Mouse (Mus musculus): ENCODE measurements around the gene Tmem59. TPM values are rescaled to one million over a fixed set of nuclear protein-coding genes. Genes with fewer than 3 reads are reported as not detected.

The Tmem59 gene
- polyA plus RNA-seq, 1 experiment from 2014 or later, result 302 TPM

GRCm38 (mm10) chr4:107238253-107238652 is 60.1 kb downstream of the Tmem59 start:
- no peak overlapping the region for H3K27ac ChIP-seq (ENCODE audit: low read depth, low read length)
- H3K36me3 ChIP-seq (ENCODE audit: control insufficient read depth, insufficient read depth, low read length), result peaks cover 42% of the 10 kb centered on the region
- no peak overlapping the region for H3K4me3 ChIP-seq (ENCODE audit: low read depth, low read length)
- H3K9me3 ChIP-seq (replicated peaks; ENCODE audit: control insufficient read depth, low read length), result no peaks in the 10 kb centered on the region
- WGBS (ENCODE audit: insufficient replicate concordance), result 76% methylated on average over 2 of the region's 2 CpGs
- no peak overlapping the region for H3K4me2 ChIP-seq
- no peak overlapping the region for H3K9ac ChIP-seq (ENCODE audit: low read depth, low read length)
- ATAC-seq (replicated peaks; ENCODE audit: insufficient number of reproducible peaks, low FRiP score, low TSS enrichment), result no peak
- H3K4me1 ChIP-seq (ENCODE audit: control insufficient read depth, insufficient read depth, low read length), result no peaks in the 10 kb centered on the region
- H3K27me3 ChIP-seq (ENCODE audit: control insufficient read depth, insufficient read depth, low read length), result no peaks in the 10 kb centered on the region

GRCm38 (mm10) chr4:107240196-107240595 is 62.0 kb downstream of the Tmem59 start:
- Histone ChIP-seq H3K4me1 (ENCODE audit: control insufficient read depth, insufficient read depth, low read length) (peaks cover 16% of the 10 kb centered on the region), H3K4me3 (ENCODE audit: low read depth, low read length) (no peak overlapping the region), H3K9ac (ENCODE audit: low read depth, low read length) (no peak overlapping the region), H3K36me3 (ENCODE audit: control insufficient read depth, insufficient read depth, low read length) (peaks cover 29% of the 10 kb centered on the region), H3K4me2 (no peak overlapping the region), H3K9me3 (replicated peaks; ENCODE audit: control insufficient read depth, low read length) (no peaks in the 10 kb centered on the region), H3K27me3 (ENCODE audit: control insufficient read depth, insufficient read depth, low read length) (no peaks in the 10 kb centered on the region), H3K27ac (ENCODE audit: low read depth, low read length) (no peak overlapping the region)
- 91% methylated on average over 6 of the region's 6 CpGs for WGBS (ENCODE audit: insufficient replicate concordance)
- no peak for ATAC-seq (replicated peaks; ENCODE audit: insufficient number of reproducible peaks, low FRiP score, low TSS enrichment)

- no peaks in the 10 kb centered on the region for H3K27me3 ChIP-seq (ENCODE audit: control insufficient read depth, insufficient read depth, low read length)
- H3K4me1 ChIP-seq (ENCODE audit: control insufficient read depth, insufficient read depth, low read length), result peaks cover 32% of the 10 kb centered on the region
- H3K9ac ChIP-seq (ENCODE audit: low read depth, low read length), result no peak overlapping the region
- peak overlapping the region; percentile 64; the same call in 1 of the 2 replicates for H3K27ac ChIP-seq (ENCODE audit: low read depth, low read length)
- H3K4me2 ChIP-seq, result no peak overlapping the region
- no peak overlapping the region for H3K4me3 ChIP-seq (ENCODE audit: low read depth, low read length)
- ATAC-seq (replicated peaks; ENCODE audit: insufficient number of reproducible peaks, low FRiP score, low TSS enrichment), result no peak
- H3K36me3 ChIP-seq (ENCODE audit: control insufficient read depth, insufficient read depth, low read length), result peaks cover 24% of the 10 kb centered on the region
- H3K9me3 ChIP-seq (replicated peaks; ENCODE audit: control insufficient read depth, low read length), result no peaks in the 10 kb centered on the region
- WGBS (ENCODE audit: insufficient replicate concordance), result 62% methylated on average over 6 of the region's 6 CpGs
These were observed 65.5 kb downstream of the Tmem59 start for GRCm38 (mm10) chr4:107243365-107244333.

- Histone ChIP-seq H3K27ac (ENCODE audit: low read depth, low read length) (peak overlapping the region; percentile 74), H3K4me3 (ENCODE audit: low read depth, low read length) (no peak overlapping the region), H3K9me3 (replicated peaks; ENCODE audit: control insufficient read depth, low read length) (no peaks in the 10 kb centered on the region), H3K36me3 (ENCODE audit: control insufficient read depth, insufficient read depth, low read length) (peaks cover 21% of the 10 kb centered on the region), H3K27me3 (ENCODE audit: control insufficient read depth, insufficient read depth, low read length) (no peaks in the 10 kb centered on the region), H3K9ac (ENCODE audit: low read depth, low read length) (no peak overlapping the region), H3K4me2 (no peak overlapping the region), H3K4me1 (ENCODE audit: control insufficient read depth, insufficient read depth, low read length) (peaks cover 48% of the 10 kb centered on the region)
- no peak for ATAC-seq (replicated peaks; ENCODE audit: insufficient number of reproducible peaks, low FRiP score, low TSS enrichment)
- 66% methylated on average over 2 of the region's 2 CpGs for WGBS (ENCODE audit: insufficient replicate concordance)
These were observed 67.2 kb downstream of the Tmem59 start for GRCm38 (mm10) chr4:107245368-107245767.

- H3K4me1 ChIP-seq (ENCODE audit: control insufficient read depth, insufficient read depth, low read length), result peaks cover 51% of the 10 kb centered on the region
- no peak overlapping the region for H3K9ac ChIP-seq (ENCODE audit: low read depth, low read length)
- no peaks in the 10 kb centered on the region for H3K27me3 ChIP-seq (ENCODE audit: control insufficient read depth, insufficient read depth, low read length)
- no peak overlapping the region for H3K4me2 ChIP-seq
- peak overlapping the region; percentile 74 for H3K27ac ChIP-seq (ENCODE audit: low read depth, low read length)
- 31% methylated on average over 1 of the region's 1 CpGs for WGBS (ENCODE audit: insufficient replicate concordance)
- H3K9me3 ChIP-seq (replicated peaks; ENCODE audit: control insufficient read depth, low read length), result no peaks in the 10 kb centered on the region
- no peak overlapping the region for H3K4me3 ChIP-seq (ENCODE audit: low read depth, low read length)
- H3K36me3 ChIP-seq (ENCODE audit: control insufficient read depth, insufficient read depth, low read length), result peaks cover 14% of the 10 kb centered on the region
- ATAC-seq (replicated peaks; ENCODE audit: insufficient number of reproducible peaks, low FRiP score, low TSS enrichment), result no peak
These were observed 67.8 kb downstream of the Tmem59 start for GRCm38 (mm10) chr4:107246040-107246439.

- no peaks in the 10 kb centered on the region for H3K9me3 ChIP-seq (replicated peaks; ENCODE audit: control insufficient read depth, low read length)
- no peak overlapping the region for H3K4me2 ChIP-seq
- WGBS (ENCODE audit: insufficient replicate concordance), result 71% methylated on average over 9 of the region's 9 CpGs
- no peak overlapping the region for H3K4me3 ChIP-seq (ENCODE audit: low read depth, low read length)
- peaks cover 55% of the 10 kb centered on the region for H3K4me1 ChIP-seq (ENCODE audit: control insufficient read depth, insufficient read depth, low read length)
- no peak for ATAC-seq (replicated peaks; ENCODE audit: insufficient number of reproducible peaks, low FRiP score, low TSS enrichment)
- H3K36me3 ChIP-seq (ENCODE audit: control insufficient read depth, insufficient read depth, low read length), result peaks cover 5% of the 10 kb centered on the region
- H3K27ac ChIP-seq (ENCODE audit: low read depth, low read length), result no peak overlapping the region
- no peaks in the 10 kb centered on the region for H3K27me3 ChIP-seq (ENCODE audit: control insufficient read depth, insufficient read depth, low read length)
- H3K9ac ChIP-seq (ENCODE audit: low read depth, low read length), result no peak overlapping the region
These were observed 68.9 kb downstream of the Tmem59 start for GRCm38 (mm10) chr4:107247110-107247509.

- Histone ChIP-seq H3K4me1 (ENCODE audit: control insufficient read depth, insufficient read depth, low read length) (peaks cover 57% of the 10 kb centered on the region), H3K36me3 (ENCODE audit: control insufficient read depth, insufficient read depth, low read length) (peaks cover 1% of the 10 kb centered on the region), H3K4me3 (ENCODE audit: low read depth, low read length) (no peak overlapping the region), H3K9me3 (replicated peaks; ENCODE audit: control insufficient read depth, low read length) (no peaks in the 10 kb centered on the region), H3K27me3 (ENCODE audit: control insufficient read depth, insufficient read depth, low read length) (no peaks in the 10 kb centered on the region), H3K9ac (ENCODE audit: low read depth, low read length) (no peak overlapping the region), H3K27ac (ENCODE audit: low read depth, low read length) (no peak overlapping the region), H3K4me2 (no peak overlapping the region)
- 79% methylated on average over 3 of the region's 3 CpGs for WGBS (ENCODE audit: insufficient replicate concordance)
- ATAC-seq (replicated peaks; ENCODE audit: insufficient number of reproducible peaks, low FRiP score, low TSS enrichment), result no peak
These were observed 69.9 kb downstream of the Tmem59 start for GRCm38 (mm10) chr4:107248061-107248460.

GRCm38 (mm10) chr4:107249471-107249870 is 71.3 kb downstream of the Tmem59 start:
- peak overlapping the region; percentile 35 for H3K4me2 ChIP-seq
- no peak overlapping the region for H3K4me3 ChIP-seq (ENCODE audit: low read depth, low read length)
- H3K9ac ChIP-seq (ENCODE audit: low read depth, low read length), result no peak overlapping the region

More at GRCm38 (mm10) chr4:107249471-107249870, 71.3 kb downstream of the Tmem59 start:
- Histone ChIP-seq H3K4me1 (ENCODE audit: control insufficient read depth, insufficient read depth, low read length) (peaks cover 50% of the 10 kb centered on the region), H3K27ac (ENCODE audit: low read depth, low read length) (no peak overlapping the region; the same call in 1 of the 2 replicates), H3K9me3 (replicated peaks; ENCODE audit: control insufficient read depth, low read length) (no peaks in the 10 kb centered on the region), H3K27me3 (ENCODE audit: control insufficient read depth, insufficient read depth, low read length) (no peaks in the 10 kb centered on the region), H3K36me3 (ENCODE audit: control insufficient read depth, insufficient read depth, low read length) (no peaks in the 10 kb centered on the region)
- 20% methylated on average over 2 of the region's 2 CpGs for WGBS (ENCODE audit: insufficient replicate concordance)
- ATAC-seq (replicated peaks; ENCODE audit: insufficient number of reproducible peaks, low FRiP score, low TSS enrichment), result no peak

All from heart, embryonic 11.5 days (tissue).